Mouse (Mus musculus) hindbrain, embryonic 11.5 days (tissue): Measurements from ENCODE around the gene Uggt2. TPM values are rescaled to one million over a fixed set of nuclear protein-coding genes. Genes with fewer than 3 reads are reported as not detected.

Experiments
- ATAC-seq: fragments of 200-750 bp; cut with Nextera tagmentation; 2 replicates; pipeline ENCODE4 v1.8.0; 2017; ENCODE audit warnings: mild to moderate bottlenecking, moderate TSS enrichment, moderate library complexity; ENCODE audit not compliant: low FRiP score
- DNase-seq: peaks from one replicate; pipeline ENCODE4 v3.0.0-alpha.2; 2015; ENCODE audit warnings: low spot score
- H3K27ac ChIP-seq: fragments of 300-500 bp; sonication (generic); 2 replicates; pipeline ENCODE4 v1.5.1; 2014; ENCODE audit warnings: mild to moderate bottlenecking, low read depth, low read length
- H3K27me3 ChIP-seq: fragments of 300-500 bp; sonication (generic); 2 replicates; pipeline ENCODE4 v1.6.1; 2014; ENCODE audit warnings: mild to moderate bottlenecking, low read length, moderate library complexity, mixed read lengths; ENCODE audit not compliant: control insufficient read depth, insufficient read depth
- H3K36me3 ChIP-seq: fragments of 300-500 bp; sonication (generic); 2 replicates; pipeline ENCODE4 v1.6.1; 2014; ENCODE audit warnings: mild to moderate bottlenecking, low read length, moderate library complexity, mixed read lengths; ENCODE audit not compliant: control insufficient read depth, insufficient read depth
- H3K4me1 ChIP-seq: fragments of 300-500 bp; sonication (generic); replicated peaks from 2 replicates; pipeline ENCODE4 v1.6.1; 2014; ENCODE audit warnings: low read length, mixed read lengths; ENCODE audit not compliant: control insufficient read depth, insufficient read depth
- H3K4me2 ChIP-seq: fragments of 300-500 bp; sonication (generic); replicated peaks from 2 replicates; pipeline ENCODE4 v1.6.1; 2014; ENCODE audit warnings: mild to moderate bottlenecking, low read depth, low read length
- H3K4me3 ChIP-seq: fragments of 300-500 bp; sonication (generic); 2 replicates; pipeline ENCODE4 v1.5.1; 2014; ENCODE audit warnings: low read depth, low read length
- H3K9ac ChIP-seq: fragments of 300-500 bp; sonication (generic); 2 replicates; pipeline ENCODE4 v1.6.1; 2014; ENCODE audit warnings: low read depth, low read length
- H3K9me3 ChIP-seq: fragments of 300-500 bp; sonication (generic); 2 replicates; pipeline ENCODE4 v1.6.1; 2016; ENCODE audit warnings: low read length; ENCODE audit not compliant: control insufficient read depth
- WGBS: fragments of 180-500 bp; shearing (Covaris S2); extraction: QIAGEN DNeasy Blood & Tissue Kit; methylation state at CpG from one replicate; pipeline ENCODE4 v1.1.7; 2014; 5-methylcytosine and 5-hydroxymethylcytosine counted together
- polyA plus RNA-seq: library from polyadenylated mRNA; unstranded; fragments of >200 nt; fragmentation: Nextera tagmentation; extraction: Ambion mirVana; gene quantifications from 2 replicates; pipeline ENCODE4 v1.2.1, GENCODE M21; 2014

Uggt2 gene
- polyA plus RNA-seq, 1 experiment from 2014 or later: 21.9 TPM

DNA sequence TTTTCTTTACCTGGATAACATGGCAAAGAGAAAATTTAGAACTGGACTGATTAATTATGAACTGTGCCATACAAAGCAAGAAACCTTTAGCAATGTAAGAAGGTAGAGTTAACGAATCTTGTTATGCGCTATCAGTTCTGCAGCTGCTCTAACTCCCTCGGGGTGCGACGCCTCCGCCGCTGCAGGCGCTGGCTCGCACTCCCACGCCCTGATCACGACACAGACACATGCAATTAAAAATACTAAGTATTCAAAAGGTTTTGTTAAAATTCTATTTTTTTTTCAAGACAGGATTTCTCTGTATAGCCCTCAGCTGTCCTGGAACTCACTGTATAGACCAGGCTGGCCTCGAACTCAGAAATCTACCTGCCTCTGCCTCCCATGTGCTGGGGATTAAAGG, 85.7 kb downstream of the Uggt2 start:
- Histone ChIP-seq H3K27ac (0 out of 2 replicates have a peak overlapping the region, but pooled peaks have one; percentile 42), H3K27me3 (no peaks in the 10 kb centered on the region), H3K4me3 (no peak overlapping the region), H3K9ac (no peak overlapping the region), H3K9me3 (no peaks in the 10 kb centered on the region), H3K4me1 (no peaks in the 10 kb centered on the region), H3K36me3 (no peaks in the 10 kb centered on the region), H3K4me2 (no peak overlapping the region)
- ATAC-seq: peak; percentile 57; the same call in 1 of the 2 replicates
- no peak for DNase-seq
- 71% methylated on average over 12 of the region's 12 CpGs for WGBS

- peak overlapping the region; percentile 23; the same call in 1 of the 2 replicates for H3K4me2 ChIP-seq
- H3K27ac ChIP-seq: peak overlapping the region; percentile 42; the same call in 1 of the 2 replicates
- 64% methylated on average over 23 of the region's 23 CpGs for WGBS
- 0 out of 2 replicates have a peak overlapping the region, but pooled peaks have one; percentile 8 for H3K4me3 ChIP-seq
- no peaks in the 10 kb centered on the region for H3K36me3 ChIP-seq
- H3K9ac ChIP-seq: peak overlapping the region; percentile 23; the same call in 1 of the 2 replicates
- ATAC-seq: peak; percentile 87
- no peaks in the 10 kb centered on the region for H3K4me1 ChIP-seq
- peak; percentile 75 for DNase-seq
- H3K9me3 ChIP-seq: no peaks in the 10 kb centered on the region
- no peaks in the 10 kb centered on the region for H3K27me3 ChIP-seq
These were observed 86.4 kb downstream of the Uggt2 start for GRCm38 (mm10) chr14:119012607-119013431.

GRCm38 (mm10) chr14:119009531-119009930, 89.7 kb downstream of the Uggt2 start:
- Histone ChIP-seq H3K9ac (no peak overlapping the region), H3K9me3 (no peaks in the 10 kb centered on the region), H3K4me3 (no peak overlapping the region), H3K36me3 (no peaks in the 10 kb centered on the region), H3K27me3 (no peaks in the 10 kb centered on the region), H3K4me2 (no peak overlapping the region), H3K27ac (no peak overlapping the region), H3K4me1 (no peaks in the 10 kb centered on the region)
- no peak for ATAC-seq
- 95% methylated on average over 2 of the region's 2 CpGs for WGBS
- no peak for DNase-seq

GRCm38 (mm10) chr14:119008031-119008590, 91.1 kb downstream of the Uggt2 start:
- ATAC-seq: no peak
- 54% methylated on average over 7 of the region's 7 CpGs for WGBS
- Histone ChIP-seq H3K4me1 (no peaks in the 10 kb centered on the region), H3K4me3 (peak overlapping the region; percentile 46; the same call in 1 of the 2 replicates), H3K27me3 (no peaks in the 10 kb centered on the region), H3K9ac (no peak overlapping the region), H3K27ac (no peak overlapping the region), H3K4me2 (peak overlapping the region; percentile 17; the same call in 1 of the 2 replicates), H3K9me3 (no peaks in the 10 kb centered on the region), H3K36me3 (no peaks in the 10 kb centered on the region)
- DNase-seq: no peak

DNA sequence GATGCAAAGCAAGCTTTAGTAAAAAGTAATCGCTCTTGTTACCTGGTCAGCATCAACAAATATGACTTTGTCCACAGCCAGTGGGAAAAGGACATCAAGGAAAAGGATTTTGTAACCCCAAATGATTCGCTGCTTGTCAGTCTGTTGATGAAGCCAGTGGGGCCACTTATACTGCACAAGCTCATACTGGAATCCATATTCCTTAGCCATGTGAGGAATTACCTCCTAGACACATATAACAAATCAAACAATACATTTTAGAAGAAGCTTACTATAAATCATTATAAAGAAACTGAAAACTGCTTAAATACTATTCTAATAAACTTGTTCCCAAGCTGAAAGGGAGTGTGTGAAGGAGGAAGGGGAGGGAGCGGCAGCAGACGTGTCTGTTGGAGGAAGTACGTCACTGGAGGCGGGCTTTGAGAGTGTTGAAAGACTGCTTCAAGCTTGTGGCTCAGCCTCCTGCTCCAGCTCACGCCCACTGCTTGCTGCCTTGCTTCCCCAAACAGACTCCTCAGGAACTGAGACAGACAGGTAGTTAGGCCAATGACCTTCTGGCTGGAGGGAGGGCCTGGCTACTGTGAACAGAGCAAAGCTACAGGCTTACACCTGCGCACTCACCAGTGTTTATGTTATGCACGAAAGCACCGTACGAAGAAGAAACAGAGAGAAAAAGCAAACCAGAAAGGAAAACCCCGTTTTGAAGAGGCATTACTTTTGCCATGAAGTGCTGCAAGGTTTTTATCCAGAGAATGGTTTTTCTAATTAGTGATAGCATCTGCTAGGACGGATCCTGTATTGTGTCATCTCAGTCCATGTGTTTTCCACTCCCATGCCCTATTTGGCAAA, 91.9 kb downstream of the Uggt2 start:
- no peaks in the 10 kb centered on the region for H3K4me1 ChIP-seq
- DNase-seq (peak; percentile 98), ATAC-seq (peak; percentile 99)
- no peaks in the 10 kb centered on the region for H3K36me3 ChIP-seq
- H3K27ac ChIP-seq: no peak overlapping the region
- no peaks in the 10 kb centered on the region for H3K27me3 ChIP-seq
- H3K9ac ChIP-seq: peak overlapping the region; percentile 55
- peak overlapping the region; percentile 96 for H3K4me2 ChIP-seq
- peak overlapping the region; percentile 46 for H3K4me3 ChIP-seq
- no peaks in the 10 kb centered on the region for H3K9me3 ChIP-seq
- WGBS: under 1% methylated on average over 13 of the region's 13 CpGs

- Histone ChIP-seq H3K4me2 (peak overlapping the region; percentile 96), H3K27me3 (no peaks in the 10 kb centered on the region), H3K9me3 (no peaks in the 10 kb centered on the region), H3K27ac (no peak overlapping the region), H3K4me3 (peak overlapping the region; percentile 46), H3K9ac (peak overlapping the region; percentile 55), H3K4me1 (no peaks in the 10 kb centered on the region), H3K36me3 (no peaks in the 10 kb centered on the region)
- WGBS: 4% methylated on average over 49 of the region's 49 CpGs
- ATAC-seq (peak; percentile 2; the same call in 1 of the 2 replicates), DNase-seq (no peak)
These were observed 92.7 kb downstream of the Uggt2 start for GRCm38 (mm10) chr14:119006441-119007102.

GRCm38 (mm10) chr14:119005834-119006233, 93.4 kb downstream of the Uggt2 start:
- H3K27ac ChIP-seq: no peak overlapping the region
- WGBS: 16% methylated on average over 5 of the region's 5 CpGs
- DNase-seq (peak; percentile 19), ATAC-seq (peak; percentile 3; the same call in 1 of the 2 replicates)
- H3K4me3 ChIP-seq: no peak overlapping the region
- H3K27me3 ChIP-seq: no peaks in the 10 kb centered on the region
- H3K9ac ChIP-seq: no peak overlapping the region
- no peaks in the 10 kb centered on the region for H3K4me1 ChIP-seq
- no peaks in the 10 kb centered on the region for H3K9me3 ChIP-seq
- no peak overlapping the region for H3K4me2 ChIP-seq
- H3K36me3 ChIP-seq: no peaks in the 10 kb centered on the region

- Histone ChIP-seq H3K27ac (no peak overlapping the region), H3K9ac (no peak overlapping the region), H3K36me3 (no peaks in the 10 kb centered on the region), H3K4me2 (no peak overlapping the region), H3K4me3 (no peak overlapping the region), H3K27me3 (no peaks in the 10 kb centered on the region), H3K4me1 (no peaks in the 10 kb centered on the region), H3K9me3 (no peaks in the 10 kb centered on the region)
- peak; percentile 48 for DNase-seq
- ATAC-seq: no peak
These were observed 95.9 kb downstream of the Uggt2 start for GRCm38 (mm10) chr14:119003320-119003719.
